Mouse (Mus musculus) mouse embryonic stem cell (cell line): ENCODE data around the gene Wdr86.

Experiments
- in situ Hi-C, 2 experiments: fragments of 300-500 bp; cut with MboI; formaldehyde crosslinking; loops; 1 replicate in 1 of 2; 3 replicates in 1 of 2; pipeline ENCODE4 v1.14.3; 2019 to 2020; ENCODE audit warnings: low sequenced_read_pairs in 2 of 2, low pct_unique_long_range_greater_than_20kb in 1 of 2, mixed read lengths in 1 of 2; ENCODE audit not compliant: unreplicated experiment in 1 of 2

The Wdr86 gene

GRCm38 (mm10) chr5:24737595-24737994, 7.1 kb upstream of the Wdr86 start:
- in situ Hi-C loops, result no loop called here

DNA sequence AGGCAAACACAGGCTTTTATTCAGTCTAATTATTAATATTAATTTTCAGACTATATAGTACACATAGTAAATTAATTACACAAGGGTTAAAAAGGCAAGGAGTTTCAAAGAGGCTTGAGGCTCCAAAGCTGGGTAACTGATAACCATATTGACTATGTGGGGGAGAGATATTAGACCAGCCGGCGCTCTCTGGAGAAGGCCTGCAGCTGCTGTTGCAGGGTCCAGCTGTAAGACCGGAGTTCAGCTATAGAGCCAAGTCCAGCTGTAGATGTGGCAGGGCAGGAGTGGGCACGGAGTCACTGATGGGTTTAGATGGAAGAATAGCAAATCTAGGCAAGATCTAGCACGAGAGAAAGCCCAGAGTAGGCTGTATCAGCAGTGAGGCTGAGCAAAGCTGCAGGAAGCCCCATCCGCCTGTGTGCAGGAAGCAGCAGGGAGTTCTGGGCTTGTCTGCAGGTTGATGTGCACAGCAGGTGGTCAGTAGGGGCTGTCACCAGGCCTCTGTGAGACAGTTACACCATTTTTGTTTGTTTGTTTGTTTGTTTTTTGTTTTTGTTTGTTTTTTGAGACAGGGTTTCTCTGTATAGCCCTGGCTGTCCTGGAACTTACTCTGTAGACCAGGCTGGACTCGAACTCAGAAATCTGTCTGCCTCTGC, 3.4 kb upstream of the Wdr86 start:
- in situ Hi-C loops, result no loop called here

DNA sequence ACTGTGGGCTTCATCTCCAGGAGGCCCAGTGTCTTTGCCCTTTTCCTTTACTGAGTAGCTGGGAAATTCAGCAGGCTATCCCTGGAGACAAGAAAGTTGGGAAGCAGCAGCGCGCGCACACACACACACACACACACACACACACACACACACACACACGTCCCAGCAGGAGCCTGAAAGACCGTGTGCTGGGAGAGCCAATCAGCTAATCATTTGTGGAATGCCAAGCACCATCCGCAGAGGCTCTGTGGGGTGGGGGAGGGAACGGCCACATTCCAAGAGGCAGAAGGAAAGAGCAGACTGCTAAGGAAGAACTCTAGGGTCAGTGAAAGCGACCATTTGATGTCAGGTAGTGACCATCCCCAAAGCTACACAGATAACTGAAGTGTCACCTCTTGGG, 2.6 kb upstream of the Wdr86 start:
- in situ Hi-C loops, result no loop called here

GRCm38 (mm10) chr5:24730986-24731385, 459 bp upstream of the Wdr86 start:
- in situ Hi-C loops, result no loop called here

GRCm38 (mm10) chr5:24729797-24730487, 585 bp downstream of the Wdr86 start:
- in situ Hi-C loops, result no loop called here

DNA sequence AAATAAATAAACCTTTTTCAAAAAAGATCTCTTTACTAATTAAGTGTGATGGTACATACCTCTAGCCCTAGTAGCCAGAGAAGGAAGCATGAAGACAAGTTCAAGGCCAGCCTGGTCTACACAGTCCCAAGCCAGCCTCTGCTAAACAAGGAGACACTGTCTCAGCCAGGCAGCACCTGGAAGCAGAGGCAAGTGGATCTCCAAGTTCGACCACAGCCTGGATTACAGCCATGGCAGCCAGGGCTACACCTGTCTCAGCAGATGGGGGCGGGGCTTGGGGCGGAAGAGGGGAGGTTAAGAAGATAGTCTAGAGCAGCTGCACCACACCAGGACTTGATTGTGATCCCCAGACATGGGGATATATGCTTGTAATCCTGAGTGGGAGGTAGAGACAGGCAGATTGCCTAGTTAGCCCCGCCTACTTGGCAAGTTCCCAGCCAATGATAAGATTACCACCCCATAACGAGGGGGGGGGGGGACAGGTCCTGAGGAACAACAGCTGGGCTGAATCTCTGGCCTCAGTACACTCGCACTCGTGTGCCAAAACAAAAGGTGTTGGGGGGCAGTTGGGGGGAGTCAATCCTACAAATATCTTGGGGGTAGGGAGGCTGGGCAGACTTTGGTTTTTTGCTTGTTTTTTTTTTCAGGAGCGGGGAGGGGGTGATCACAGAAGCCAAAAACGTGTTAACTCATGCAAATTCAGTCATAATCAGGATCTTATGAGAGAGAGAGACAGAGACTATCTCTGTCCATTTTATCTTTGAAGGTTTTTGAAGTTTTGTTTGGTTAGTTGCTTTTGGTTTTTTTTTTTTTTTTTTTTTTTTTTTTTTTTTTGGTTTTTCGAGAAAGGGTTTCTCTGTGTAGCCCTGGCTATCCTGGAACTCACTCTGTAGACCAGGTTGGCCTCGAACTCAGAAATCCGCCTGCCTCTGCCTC, 3.4 kb downstream of the Wdr86 start:
- in situ Hi-C loops, result no loop called here

GRCm38 (mm10) chr5:24725897-24726296, 4.6 kb downstream of the Wdr86 start:
- in situ Hi-C loops, result no loop called here

- in situ Hi-C loops, result no loop called here
Measured at GRCm38 (mm10) chr5:24724805-24725204, 5.7 kb downstream of the Wdr86 start.

DNA sequence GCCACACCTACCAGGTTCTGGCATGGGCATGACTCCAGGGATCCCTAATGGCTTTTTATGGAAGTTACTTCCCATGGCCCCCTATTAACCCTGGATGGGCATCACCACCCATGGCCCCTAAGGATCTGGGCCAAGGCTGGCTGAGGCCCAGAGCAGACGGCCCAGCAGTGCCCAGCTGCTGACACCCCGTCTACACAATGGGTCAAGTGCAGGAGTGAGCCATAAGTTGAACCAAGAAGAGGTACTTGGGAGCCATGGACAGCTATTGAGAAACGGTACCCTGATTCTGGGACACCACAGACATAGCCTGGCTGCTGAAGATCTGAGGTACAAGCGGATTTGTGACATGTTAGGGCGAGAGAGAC, 6.3 kb downstream of the Wdr86 start:
- in situ Hi-C loops, result no loop called here

DNA sequence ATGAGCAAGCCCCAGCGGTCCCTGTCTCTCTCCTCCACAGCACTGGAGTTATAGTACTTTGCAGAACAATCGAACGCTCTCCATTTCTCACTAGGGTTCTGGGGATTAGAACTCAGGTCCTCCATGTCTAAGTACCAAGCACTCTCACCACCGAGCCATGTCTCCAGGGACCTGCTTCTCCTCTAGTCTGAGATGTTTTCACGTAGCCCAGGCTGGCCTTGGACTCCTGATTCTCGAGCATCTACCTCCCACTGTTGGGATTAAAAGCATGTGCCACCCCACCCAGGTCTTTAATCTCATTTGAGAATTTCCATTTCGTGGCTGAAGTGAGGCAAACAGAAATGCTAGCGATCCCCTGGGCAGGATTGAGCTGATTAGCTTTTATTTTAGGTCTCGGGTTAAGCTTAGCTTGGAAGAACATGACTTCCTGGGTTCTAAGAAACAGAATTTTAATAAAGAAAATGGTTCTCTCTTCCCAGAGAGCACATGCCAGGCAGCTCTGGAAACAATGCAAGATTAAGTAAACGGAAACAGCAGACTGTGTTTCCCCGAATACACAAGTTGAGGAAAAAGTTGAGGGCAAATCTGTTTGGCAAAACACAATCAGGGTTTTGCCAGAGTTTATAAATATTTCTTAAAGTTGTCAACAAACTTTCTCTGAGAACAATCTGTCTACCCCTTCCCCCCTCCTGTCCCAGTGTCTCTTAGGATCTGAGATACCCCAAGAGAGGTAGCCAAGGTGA, 6.8 kb downstream of the Wdr86 start:
- in situ Hi-C loops, result no loop called here

DNA sequence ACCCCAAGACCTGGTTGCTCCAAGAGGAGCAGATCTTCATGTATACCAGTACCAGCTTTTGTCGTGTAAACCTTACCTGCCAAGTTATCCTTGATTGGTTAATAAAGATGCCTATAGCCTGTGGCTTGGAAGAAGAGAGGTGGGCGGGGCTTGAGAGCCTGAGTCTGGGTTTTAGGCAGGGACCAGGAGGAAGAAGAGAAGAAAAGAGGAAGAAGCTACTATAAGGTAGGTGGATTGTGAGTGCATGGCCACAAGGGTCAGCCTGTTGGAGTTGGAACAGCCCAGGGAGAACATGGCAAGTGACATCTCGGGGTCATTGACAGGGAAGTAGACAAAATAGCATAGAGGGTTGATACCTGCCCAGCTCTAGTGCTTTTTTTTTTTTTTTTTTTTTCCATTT, 10.7 kb downstream of the Wdr86 start:
- in situ Hi-C loops, result no loop called here

DNA sequence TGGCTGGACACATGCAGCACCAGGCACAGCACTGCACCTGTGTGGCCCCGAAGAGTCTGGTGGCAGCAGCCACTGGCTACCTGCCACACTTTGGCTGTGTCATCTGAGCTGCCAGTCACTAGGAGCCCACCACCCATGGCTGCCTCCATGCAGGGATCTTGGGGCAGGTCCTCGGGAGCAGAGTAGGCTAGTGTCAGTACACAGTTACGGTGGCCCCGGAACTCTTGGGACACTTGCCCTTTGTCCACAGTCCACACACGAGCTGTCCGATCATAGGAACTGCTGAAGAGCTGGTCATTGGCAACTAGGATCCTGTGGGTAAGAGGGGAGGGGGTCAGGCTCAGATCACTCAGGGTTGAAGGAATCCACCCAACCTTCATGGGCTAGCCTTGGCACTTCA, 12.5 kb downstream of the Wdr86 start:
- in situ Hi-C loops, result no loop called here

GRCm38 (mm10) chr5:24713987-24714386, 16.5 kb downstream of the Wdr86 start:
- in situ Hi-C loops, result no loop called here

- in situ Hi-C loops, result no loop called here
Measured at GRCm38 (mm10) chr5:24713199-24713598, 17.3 kb downstream of the Wdr86 start.

GRCm38 (mm10) chr5:24711615-24712014, 18.9 kb downstream of the Wdr86 start:
- in situ Hi-C loops, result no loop called here

- in situ Hi-C loops, result no loop called here
Measured at GRCm38 (mm10) chr5:24709962-24710361, 20.6 kb downstream of the Wdr86 start.

- in situ Hi-C loops, result no loop called here
Measured at GRCm38 (mm10) chr5:24704615-24705014, 25.9 kb downstream of the Wdr86 start.

- in situ Hi-C loops, result no loop called here
Measured at GRCm38 (mm10) chr5:24701271-24701670, 29.3 kb downstream of the Wdr86 start.

DNA sequence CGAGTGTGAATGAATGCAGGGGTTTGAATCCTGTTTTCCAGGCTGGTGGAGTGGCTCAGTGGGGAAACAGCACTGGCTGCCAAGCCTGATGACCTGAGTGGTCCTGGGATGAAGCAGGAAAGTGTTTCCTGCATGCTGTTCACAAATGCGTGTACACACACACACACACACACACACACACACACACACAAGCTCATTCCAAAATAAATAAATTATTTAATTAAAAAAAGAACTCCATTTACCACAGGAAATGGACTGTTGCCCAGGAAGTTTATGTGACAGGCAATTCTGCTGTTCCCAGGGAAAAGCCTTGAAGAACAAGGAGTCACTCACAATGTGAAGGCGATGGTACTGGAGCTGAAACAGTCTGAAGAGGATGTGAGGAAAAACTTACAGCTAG, 33.8 kb downstream of the Wdr86 start:
- in situ Hi-C loops, result no loop called here
